ENCODE assay signal across 8 mouse cellular contexts in genomic region chr12:86894184-86894839, GRCm38 (mm10). TPM values are rescaled to one million over a fixed set of nuclear protein-coding genes. Genes with fewer than 3 reads are reported as not detected.
DNase-seq lines count a peak whose midpoint lies in the region; ATAC-seq lines count a peak whose summit lies in the region.

No protein-coding gene starts in this region.

- peak; percentile 99 for DNase-seq in CD4-positive helper T cell, adult 2 months (ENCODE audit: low read depth, low spot score)
- peak; percentile 100 for DNase-seq in brain, embryonic 18.5 days (ENCODE audit: low read depth, low spot score)
- peak; percentile 93 for DNase-seq in liver
- DNase-seq in monocyte, adult 2 months (ENCODE audit: low read depth in 1 of 2, low spot score in 2 of 2): peak; percentile 95
- DNase-seq in spleen, postnatal 14 days (ENCODE audit: low spot score in 2 of 2): peak; percentile 92 to 96

- peak overlapping the region; percentile 95 for H3K27ac ChIP-seq in heart, embryonic 12.5 days (ENCODE audit: poor library complexity, severe bottlenecking)
- peak overlapping the region; percentile 100 for H3K27ac ChIP-seq in kidney, embryonic 16.5 days (ENCODE audit: low read length)

- no peaks in the 10 kb centered on the region for H3K9me3 ChIP-seq in erythroblast, embryonic 14.5 days (ENCODE audit: control insufficient read depth, low read length)
- H3K9me3 ChIP-seq in heart, embryonic 12.5 days (replicated peaks): no peaks in the 10 kb centered on the region
- H3K9me3 ChIP-seq in kidney, embryonic 16.5 days (ENCODE audit: low read length): no peaks in the 10 kb centered on the region

- peak overlapping the region; percentile 67 for H3K4me3 ChIP-seq in erythroblast, embryonic 14.5 days (replicated peaks)
- peak overlapping the region; percentile 35 for H3K4me3 ChIP-seq in heart, embryonic 12.5 days
- H3K4me3 ChIP-seq in kidney, embryonic 16.5 days (ENCODE audit: low read length): peak overlapping the region; percentile 43

- under 1% methylated on average over 22 of the region's 26 CpGs for WGBS in heart, embryonic 12.5 days
- WGBS in kidney, embryonic 16.5 days: 0% methylated on average over 22 of the region's 26 CpGs

- H3K9ac ChIP-seq in heart, embryonic 12.5 days: peak overlapping the region; percentile 74
- peak overlapping the region; percentile 71 for H3K9ac ChIP-seq in kidney, embryonic 16.5 days (replicated peaks; ENCODE audit: low read length)

- peaks cover 49% of the 10 kb centered on the region for H3K4me1 ChIP-seq in erythroblast, embryonic 14.5 days (ENCODE audit: control insufficient read depth)
- H3K4me1 ChIP-seq in heart, embryonic 12.5 days (replicated peaks): peaks cover 89% of the 10 kb centered on the region
- peaks cover 91% of the 10 kb centered on the region for H3K4me1 ChIP-seq in kidney, embryonic 16.5 days (ENCODE audit: insufficient read depth, low read length)

- peaks cover 31% of the 10 kb centered on the region for H3K27me3 ChIP-seq in erythroblast, embryonic 14.5 days (ENCODE audit: control insufficient read depth)
- no peaks in the 10 kb centered on the region for H3K27me3 ChIP-seq in heart, embryonic 12.5 days (replicated peaks)
- H3K27me3 ChIP-seq in kidney, embryonic 16.5 days (ENCODE audit: insufficient read depth, low read length): no peaks in the 10 kb centered on the region

- H3K36me3 ChIP-seq in erythroblast, embryonic 14.5 days (ENCODE audit: control insufficient read depth): no peaks in the 10 kb centered on the region
- no peaks in the 10 kb centered on the region for H3K36me3 ChIP-seq in heart, embryonic 12.5 days
- no peaks in the 10 kb centered on the region for H3K36me3 ChIP-seq in kidney, embryonic 16.5 days (ENCODE audit: insufficient read depth, low read length)

- peak; percentile 87 for ATAC-seq in heart, embryonic 12.5 days (ENCODE audit: insufficient number of reproducible peaks, low FRiP score)
- ATAC-seq in kidney, embryonic 16.5 days (ENCODE audit: low FRiP score, low TSS enrichment): peak; percentile 84

- H3K4me2 ChIP-seq in heart, embryonic 12.5 days: peak overlapping the region; percentile 75
- peak overlapping the region; percentile 77 for H3K4me2 ChIP-seq in kidney, embryonic 16.5 days (replicated peaks; ENCODE audit: low read depth, low read length)

RNA-seq across cellular contexts. Expression of gene Irf2bpl, which starts 9.7 kb away (rescaled TPM):
- polyA plus RNA-seq in erythroblast, embryonic 14.5 days (2012): 0.04 and 0.05 TPM in 2 replicates
- polyA plus RNA-seq in heart, embryonic 12.5 days (2016; fragmentation: Nextera tagmentation; extraction: Ambion mirVana): 57.8 and 59.5 TPM in 2 replicates
- polyA plus RNA-seq in kidney, embryonic 16.5 days (2015; fragmentation: Nextera tagmentation; extraction: Ambion mirVana): 30.3 and 30.4 TPM in 2 replicates

RNA-seq across cellular contexts. Expression of gene Cipc, which starts 52.5 kb away (rescaled TPM):
- polyA plus RNA-seq in erythroblast, embryonic 14.5 days (2012): 0.42 and 0.61 TPM in 2 replicates
- polyA plus RNA-seq in heart, embryonic 12.5 days (2016; fragmentation: Nextera tagmentation; extraction: Ambion mirVana): 28.9 and 29.3 TPM in 2 replicates
- 24.0 and 24.9 TPM in 2 replicates for polyA plus RNA-seq in kidney, embryonic 16.5 days (2015; fragmentation: Nextera tagmentation; extraction: Ambion mirVana)

Comparison
In these comparisons a context has a peak if more than half of its experiments do, and no peak if none do; other contexts are left out.
1. Peak in every context shown above with its lines: DNase-seq, ATAC-seq, H3K4me3 ChIP-seq and H3K27ac ChIP-seq.
2. RNA of gene Irf2bpl, which starts 9.7 kb away (polyA plus RNA-seq): 57.8 to 59.5 TPM in heart, embryonic 12.5 days and 30.3 to 30.4 TPM in kidney, embryonic 16.5 days; 0.04 to 0.05 TPM in erythroblast, embryonic 14.5 days; every median in the first group is over 10 times any median in the second.
3. RNA of gene Cipc, which starts 52.5 kb away (polyA plus RNA-seq): 28.9 to 29.3 TPM in heart, embryonic 12.5 days and 24.0 to 24.9 TPM in kidney, embryonic 16.5 days; 0.42 to 0.61 TPM in erythroblast, embryonic 14.5 days; every median in the first group is over 10 times any median in the second.